Mouse (Mus musculus) G1E (cell line): Measurements from ENCODE around the gene Ntrk3.

Experiments
- CTCF ChIP-seq: IDR thresholded peaks from 2 replicates; pipeline ENCODE4 v1.5.1; 2012; ENCODE audit warnings: low read depth, low read length, inconsistent platforms, mixed read lengths
- GATA1 ChIP-seq: IDR thresholded peaks from 2 replicates; pipeline ENCODE4 v1.6.1; 2012; ENCODE audit warnings: borderline replicate concordance, low read length, inconsistent platforms, mixed read lengths
- GATA2 ChIP-seq: IDR thresholded peaks from 2 replicates; pipeline ENCODE4 v1.6.1; 2012; ENCODE audit warnings: low read depth, low read length, inconsistent platforms, borderline replicate concordance

- TF ChIP-seq CTCF, result no peak
- TF ChIP-seq GATA2, result no peak
- no peak for TF ChIP-seq GATA1
Measured at GRCm38 (mm10) chr7:78584499-78584898, 153.3 kb downstream of the Ntrk3 start.
